Mouse (Mus musculus): ENCODE measurements at regions not wholly inside any gene's neighbourhood (a gene's known extent, or its start where the extent isn't known, plus 50 kb on each side); places are given as distances from the start of the nearest gene placed in this dataset.

DNA sequence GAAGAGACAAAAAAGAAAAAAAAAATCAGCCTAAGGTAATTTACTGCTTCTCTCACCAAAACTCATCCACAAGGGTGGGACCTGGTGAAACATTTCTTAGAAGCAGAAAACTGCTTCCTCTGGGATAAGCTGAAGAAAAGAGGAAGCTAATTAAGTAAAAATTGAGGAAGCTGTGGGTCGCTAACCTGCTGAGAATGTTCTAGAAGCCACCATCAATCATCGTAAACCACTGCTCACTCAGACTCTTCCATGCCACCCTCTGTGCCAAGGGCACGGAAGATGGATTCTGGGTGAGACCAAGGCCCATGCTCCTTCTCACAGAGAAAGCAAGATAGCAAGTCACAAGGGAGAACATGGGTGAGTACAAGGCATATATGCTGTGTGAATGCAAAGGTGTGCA is 272.7 kb upstream of the Prox1 start:
- TF ChIP-seq CTCF (conservative IDR thresholded peaks at IDR 0.05; ENCODE audit: low read length) (no peak), NANOG (IDR thresholded peaks at IDR 0.05; ENCODE audit: borderline replicate concordance, low read length) (no peak), POU5F1 (IDR thresholded peaks at IDR 0.05; ENCODE audit: borderline replicate concordance, low read length) (no peak)

Data from E14TG2a.4 (cell line).